Mouse (Mus musculus) left cerebral cortex, adult 6 months (tissue): Measurements from ENCODE around the gene Napa. TPM values are rescaled to one million over a fixed set of nuclear protein-coding genes. Genes with fewer than 3 reads are reported as not detected.

ENCODE experiments used
- long read RNA-seq, 2 experiments: library from polyadenylated mRNA; unstranded; transcript quantifications; one replicate each; pipeline ENCODE4 v2.0.0; 2019 to 2020
- polyA plus RNA-seq: library from polyadenylated mRNA; unstranded; fragments of <200 nt; fragmentation: Nextera tagmentation; gene quantifications from 2 replicates; pipeline ENCODE4 v1.2.3, GENCODE M21; 2021

Gene Napa
- 309 and 471 TPM in 2 replicates for polyA plus RNA-seq
- long read RNA-seq, experiment 1, transcript Napa-201 (11 exons, 2,517 nt), result major isoform, 2,027 of 2,232 reads
- long read RNA-seq, experiment 1, partial matches to known transcripts, result 28 of 2,232 reads
- long read RNA-seq, experiment 1, other reads (novel, unspliced or antisense), result 172 of 2,232 reads
- long read RNA-seq, experiment 2, transcript Napa-206 (3 exons, 495 nt), result minor isoform, 5 of 735 reads
- long read RNA-seq, experiment 2, transcript Napa-201 (11 exons, 2,517 nt), result major isoform, 632 of 735 reads
- long read RNA-seq, experiment 2, transcript Napa-207 (4 exons, 798 nt), result minor isoform, 9 of 735 reads
- long read RNA-seq, experiment 2, partial matches to known transcripts, result 44 of 735 reads
- long read RNA-seq, experiment 2, other reads (novel, unspliced or antisense), result 45 of 735 reads

GRCm38 (mm10) chr7:16098021-16099017, at the start of gene Napa:
TSS of gene Napa (plus strand) at chr7:16098458.

GRCm38 (mm10) chr7:16061219-16062098, 36.8 kb upstream of the Napa start, which contains the start of gene Zfp541:
TSS of gene Zfp541 (plus strand) at chr7:16061814.

GRCm38 (mm10) chr7:16119569-16120261, 21.5 kb downstream of the Napa start, which contains the start of gene Kptn:
TSS of gene Kptn (plus strand) at chr7:16119895.

GRCm38 (mm10) chr7:16129421-16129845, 31.2 kb downstream of the Napa start, which contains the start of gene Slc8a2:
TSS of gene Slc8a2 (plus strand) at chr7:16129826.

Other genes starting within 250 kb of the Napa start
- gene Crx, start 218.5 kb upstream of the Napa start, polyA plus RNA-seq, result not detected in 2 replicates
- not detected in 2 replicates for gene Crxos, start 215.8 kb upstream of the Napa start, polyA plus RNA-seq
- 2,345 and 3,530 TPM in 2 replicates for gene Selenow, start 176.1 kb upstream of the Napa start, polyA plus RNA-seq
- 131 and 208 TPM in 2 replicates for gene Nop53, start 152.4 kb upstream of the Napa start, polyA plus RNA-seq
- gene Ehd2, start 130.9 kb upstream of the Napa start, polyA plus RNA-seq, result 1.3 and 3.1 TPM in 2 replicates
- gene Bicra, start 50.5 kb upstream of the Napa start, polyA plus RNA-seq, result 2.7 and 6.4 TPM in 2 replicates
- gene Zfp541, start 36.6 kb upstream of the Napa start, polyA plus RNA-seq, result 0.05 and 0.06 TPM in 2 replicates
- 20.3 and 28.5 TPM in 2 replicates for gene Kptn, start 21.4 kb downstream of the Napa start, polyA plus RNA-seq
- 21.2 and 22.4 TPM in 2 replicates for gene Slc8a2, start 31.4 kb downstream of the Napa start, polyA plus RNA-seq
- gene Meis3, start 76.6 kb downstream of the Napa start, polyA plus RNA-seq, result 31.0 and 31.8 TPM in 2 replicates
- 3.8 and 4.0 TPM in 2 replicates for gene Dhx34, start 123.6 kb downstream of the Napa start, polyA plus RNA-seq
- gene C5ar2, start 145.7 kb downstream of the Napa start, polyA plus RNA-seq, result 0.55 and 0.59 TPM in 2 replicates
- gene C5ar1, start 161.1 kb downstream of the Napa start, polyA plus RNA-seq, result 0.84 and 1.1 TPM in 2 replicates
- gene Inafm1, start 175.2 kb downstream of the Napa start, polyA plus RNA-seq, result 18.1 and 31.5 TPM in 2 replicates
- 3.6 and 13.8 TPM in 2 replicates for gene Ccdc9, start 188.3 kb downstream of the Napa start, polyA plus RNA-seq
- gene Bbc3, start 209.9 kb downstream of the Napa start, polyA plus RNA-seq, result 1.3 and 9.8 TPM in 2 replicates